Mouse (Mus musculus) brain, adult 10 weeks (tissue): ENCODE measurements around the gene Magi2. TPM values are rescaled to one million over a fixed set of nuclear protein-coding genes. Genes with fewer than 3 reads are reported as not detected.

Source experiments
- polyA plus RNA-seq: library from polyadenylated mRNA; stranded (reverse); fragments of 350-450 nt; fragmentation: Illumina TruSeq; extraction: RNeasy Lipid Tissue Mini Kit (QIAGEN cat#74804); gene quantifications from one replicate; pipeline ENCODE4 v1.2.3, GENCODE M21; 2015; ENCODE audit warnings: low read depth, low replicate concordance

Gene Magi2
- polyA plus RNA-seq, result 55.4 TPM

DNA sequence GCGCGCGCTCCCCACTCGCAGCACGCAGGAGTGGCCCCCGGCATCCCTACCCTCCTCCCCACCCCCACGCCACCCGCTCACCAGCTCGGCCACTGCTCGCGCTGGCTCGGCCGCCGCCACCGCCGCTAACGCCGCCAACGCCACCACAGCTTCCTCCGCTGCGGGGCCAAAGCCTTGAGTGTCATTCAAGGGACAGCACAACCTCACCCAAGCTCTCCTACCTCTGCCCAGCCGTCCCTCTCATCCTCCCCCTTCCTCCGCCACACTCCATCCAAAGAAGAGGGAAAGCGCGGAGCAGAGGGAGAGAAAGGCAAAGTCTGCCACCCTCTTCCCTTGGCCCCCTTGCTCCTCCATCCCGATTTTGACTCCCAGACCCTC, at the start of gene Magi2:
TSS of gene Magi2 (plus strand) at position 171 of the 378 bp plus-strand sequence.

